Mouse (Mus musculus): ENCODE data around the gene Vti1a.

Vti1a gene

DNA sequence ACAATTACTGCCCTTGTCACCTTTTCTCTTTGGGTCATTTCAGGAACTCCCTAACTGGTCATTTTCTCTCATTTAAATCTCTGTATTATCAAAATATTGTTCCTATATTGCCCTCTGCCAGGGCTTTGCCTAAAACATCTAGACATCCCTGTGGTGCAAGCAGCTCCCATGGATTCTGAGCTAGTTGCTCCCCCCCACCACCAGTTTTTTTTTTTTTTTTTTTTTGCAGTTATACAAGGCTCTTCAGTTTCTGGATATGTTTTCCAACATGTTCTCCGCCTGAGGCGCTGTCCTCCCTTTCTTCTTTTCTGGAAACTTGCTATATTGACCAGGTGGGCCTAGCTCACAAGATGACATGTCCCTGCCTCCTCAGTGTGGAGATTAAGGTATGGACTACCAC lies 2.4 kb upstream of the Vti1a start:
- DNase-seq (ENCODE audit: low spot score in 2 of 2), result no peak

DNA sequence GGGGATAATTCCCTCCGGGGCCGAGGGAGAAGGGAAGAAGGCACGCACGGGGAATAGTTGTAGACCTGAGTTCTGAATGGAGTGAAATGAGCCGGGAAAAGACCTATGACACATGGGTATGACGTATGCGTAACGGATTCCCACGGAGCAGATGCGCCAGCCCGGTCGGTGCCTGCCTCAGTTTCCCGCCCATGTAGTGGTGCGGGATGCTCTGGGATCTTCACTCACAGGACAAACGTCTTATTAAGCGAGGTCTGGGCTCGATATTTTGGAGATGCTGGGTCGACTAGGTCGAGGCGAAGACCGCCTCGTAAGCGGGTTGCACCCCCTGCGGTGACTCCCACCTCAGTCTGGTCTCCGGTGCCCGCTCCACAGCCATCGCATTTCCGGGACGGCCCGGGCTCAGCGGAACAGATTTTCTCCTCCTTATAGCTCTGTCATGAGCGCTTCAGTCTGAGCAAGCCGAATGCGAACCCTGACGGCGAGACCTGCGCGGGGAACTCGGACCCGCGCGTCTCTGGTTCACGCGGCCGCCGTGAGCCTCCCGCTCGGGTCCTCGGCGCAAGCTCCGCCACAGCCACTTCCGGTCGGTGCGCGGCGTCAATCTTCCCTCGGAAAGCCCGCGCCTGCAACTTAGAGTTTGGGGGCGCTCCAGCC lies 515 bp upstream of the Vti1a start, which contains the start of gene Zdhhc6:
Gene Zdhhc6 (minus strand): TSS at position 581 of the 657 bp plus-strand sequence.
- DNase-seq (ENCODE audit: low spot score in 2 of 2), result peak; percentile 64 to 73

GRCm38 (mm10) chr19:55316901-55317300 lies 806 bp downstream of the Vti1a start:
- DNase-seq (ENCODE audit: low spot score in 2 of 2), result no peak

GRCm38 (mm10) chr19:55319036-55319435 lies 2.9 kb downstream of the Vti1a start:
- no peak for DNase-seq (ENCODE audit: low spot score in 2 of 2)

- no peak for DNase-seq (ENCODE audit: low spot score in 2 of 2)
These were observed 3.4 kb downstream of the Vti1a start for GRCm38 (mm10) chr19:55319521-55319920.

DNA sequence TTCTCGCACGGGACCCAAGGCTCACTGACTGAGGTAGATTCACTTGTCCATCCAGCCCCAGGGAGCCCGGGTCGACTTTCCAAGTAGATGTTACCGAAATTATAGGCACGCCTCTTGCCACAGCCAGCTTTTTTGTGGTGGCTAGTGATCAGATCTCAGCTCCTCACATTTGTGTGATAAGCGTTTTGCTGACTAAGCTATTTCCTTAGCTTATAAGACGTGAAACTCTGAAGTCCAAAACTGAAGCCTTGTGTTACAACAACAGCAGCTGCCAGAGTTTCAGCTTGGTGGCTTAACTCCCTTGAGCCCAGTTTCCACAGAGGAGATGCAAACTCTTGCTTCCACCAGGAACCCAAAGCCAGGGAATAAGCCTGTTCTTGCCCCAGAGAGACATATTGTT lies 6.5 kb downstream of the Vti1a start:
- no peak for DNase-seq (ENCODE audit: low spot score in 2 of 2)

DNA sequence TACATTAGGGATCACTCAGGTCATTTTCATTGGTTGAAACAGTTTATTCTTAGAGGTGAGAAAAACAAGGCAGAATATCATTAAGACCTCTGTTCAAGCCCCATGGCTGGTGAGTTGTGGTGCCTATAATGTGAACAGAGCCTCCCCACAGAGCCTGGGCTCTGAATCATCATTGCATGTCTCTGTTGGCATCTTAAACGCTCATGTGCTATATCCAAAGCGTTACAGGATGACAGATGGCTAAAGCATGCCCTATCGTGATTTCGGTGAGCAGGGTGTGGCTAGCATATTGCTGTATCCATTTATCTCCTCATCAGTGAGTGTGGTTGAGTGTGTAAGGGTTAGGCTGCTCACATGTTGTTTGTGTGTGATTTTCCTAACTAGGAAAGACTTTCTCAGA lies 11.4 kb downstream of the Vti1a start:
- no peak for DNase-seq (ENCODE audit: low spot score in 2 of 2)

DNA sequence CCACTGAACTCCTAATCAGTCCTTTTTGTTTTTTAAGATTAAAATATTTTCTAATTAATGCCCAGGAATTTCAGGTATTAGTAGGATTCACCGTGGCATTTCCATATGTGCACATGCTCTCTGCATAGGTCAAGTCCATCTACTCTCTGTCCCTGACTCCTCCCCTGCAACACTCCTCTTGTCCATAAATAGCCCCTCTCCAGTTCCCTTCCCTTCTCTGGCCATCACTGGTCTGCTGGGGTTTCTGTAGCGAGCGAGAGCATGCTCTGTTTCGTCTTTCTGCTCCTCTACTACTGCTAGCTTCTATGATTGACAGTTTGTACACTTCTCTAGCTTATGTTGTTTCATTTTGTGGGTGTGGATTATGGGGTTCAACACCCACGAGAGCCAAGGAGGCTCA lies 15.7 kb downstream of the Vti1a start:
- DNase-seq (ENCODE audit: low spot score in 2 of 2), result no peak

- peak; percentile 44 to 55 for DNase-seq (ENCODE audit: low spot score in 2 of 2)
These were observed 16.7 kb downstream of the Vti1a start for GRCm38 (mm10) chr19:55332641-55333268.

- DNase-seq (ENCODE audit: low spot score in 2 of 2), result no peak
These were observed 19.8 kb downstream of the Vti1a start for GRCm38 (mm10) chr19:55335881-55336280.

- no peak for DNase-seq (ENCODE audit: low spot score in 2 of 2)
These were observed 20.3 kb downstream of the Vti1a start for GRCm38 (mm10) chr19:55336441-55336840.

DNA sequence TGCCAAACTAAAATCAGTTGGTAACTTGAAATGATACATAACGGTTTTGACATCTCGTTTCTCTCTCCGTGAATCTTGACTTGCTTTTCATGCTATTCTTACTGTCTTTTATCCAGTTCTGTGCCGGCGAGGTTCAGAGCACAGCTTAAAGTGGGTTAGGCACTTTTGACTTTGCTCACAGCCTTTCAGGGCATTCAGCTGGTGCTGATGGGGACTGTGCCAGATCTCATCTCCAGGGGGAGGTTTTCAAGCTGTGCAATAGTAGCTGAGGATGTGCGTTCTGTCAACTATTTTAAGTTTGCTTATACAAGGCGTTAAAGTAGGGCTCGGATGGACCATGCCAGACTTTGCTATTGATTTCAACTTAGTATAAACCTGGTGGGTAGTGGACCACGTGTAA lies 21.0 kb downstream of the Vti1a start:
- DNase-seq (ENCODE audit: low spot score in 2 of 2), result no peak

DNA sequence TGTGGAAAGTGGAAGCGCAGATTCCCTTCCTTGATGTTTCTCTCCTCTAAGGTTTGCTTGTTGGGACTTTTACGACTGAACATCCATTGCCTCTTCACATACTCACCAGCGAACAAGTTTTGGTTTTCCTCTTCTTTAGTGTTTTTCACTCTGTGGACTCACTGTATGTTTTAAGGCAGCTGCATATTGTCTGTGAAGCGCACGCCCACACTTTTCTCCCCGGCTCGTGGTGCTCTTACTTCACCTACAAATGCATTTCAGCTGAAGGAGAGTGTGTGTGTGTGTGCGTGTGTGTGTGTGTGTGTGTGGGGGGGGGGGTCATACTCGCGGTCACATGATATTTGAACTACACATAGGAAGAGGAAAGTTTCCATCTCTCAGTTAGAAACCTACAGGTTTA lies 21.6 kb downstream of the Vti1a start:
- DNase-seq (ENCODE audit: low spot score in 2 of 2), result no peak

GRCm38 (mm10) chr19:55340521-55340920 lies 24.4 kb downstream of the Vti1a start:
- no peak for DNase-seq (ENCODE audit: low spot score in 2 of 2)

DNA sequence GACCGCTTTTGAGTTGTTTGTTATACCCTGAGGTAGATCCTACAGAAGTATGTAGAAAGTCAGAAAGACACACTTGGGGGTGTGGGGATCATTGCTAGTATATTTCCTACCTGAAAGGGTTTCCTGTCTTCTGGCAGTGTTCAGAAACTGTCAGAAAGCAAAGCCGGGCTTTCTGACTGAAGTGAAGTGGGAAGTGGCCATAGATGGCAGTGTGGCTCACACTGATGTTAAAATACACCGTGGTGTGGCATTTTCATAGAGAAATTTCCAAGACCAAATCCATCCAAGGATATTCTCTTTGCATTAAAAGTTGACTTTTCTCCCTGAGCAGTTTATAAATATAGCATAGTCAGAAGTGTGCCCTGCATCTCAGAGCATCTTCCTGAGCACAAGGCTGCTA lies 25.3 kb downstream of the Vti1a start:
- DNase-seq (ENCODE audit: low spot score in 2 of 2), result no peak

- DNase-seq (ENCODE audit: low spot score in 2 of 2), result no peak
These were observed 26.3 kb downstream of the Vti1a start for GRCm38 (mm10) chr19:55342423-55342822.

GRCm38 (mm10) chr19:55343274-55343673 lies 27.2 kb downstream of the Vti1a start:
- DNase-seq (ENCODE audit: low spot score in 2 of 2), result no peak

GRCm38 (mm10) chr19:55348187-55348586 lies 32.1 kb downstream of the Vti1a start:
- DNase-seq (ENCODE audit: low spot score in 2 of 2), result no peak

DNA sequence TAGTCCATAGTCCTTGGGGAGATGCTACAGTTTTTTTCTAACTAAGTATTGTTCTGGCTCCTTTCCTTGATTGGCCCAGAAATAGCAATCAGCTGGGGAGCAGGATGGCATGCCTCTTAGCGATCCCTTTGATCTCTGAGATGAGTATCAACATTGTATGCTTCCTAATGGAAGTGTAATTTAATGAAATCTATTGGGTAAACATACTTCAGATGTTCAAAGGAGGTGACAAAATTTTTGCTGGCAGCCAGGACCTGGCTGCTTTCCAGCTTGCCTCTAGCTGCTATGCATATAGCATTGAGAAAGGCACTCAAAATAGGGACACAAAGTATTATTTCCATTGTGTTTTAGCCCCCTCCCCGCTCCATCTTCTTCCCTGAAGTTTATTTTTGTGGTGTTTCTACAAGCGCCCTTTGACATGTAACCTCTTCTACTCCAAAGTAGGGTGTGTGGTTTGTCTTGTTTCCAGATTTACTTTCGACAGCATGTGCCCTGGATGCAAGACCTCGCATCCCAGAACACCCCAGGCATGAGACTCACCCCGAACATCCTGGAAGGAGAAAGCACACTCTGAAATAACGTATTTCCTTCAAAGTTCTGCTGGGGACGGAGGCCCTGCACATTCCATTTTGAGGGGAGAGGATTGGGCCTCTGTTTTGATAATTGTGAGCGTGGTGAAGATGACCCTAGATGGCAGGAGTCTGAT lies 34.7 kb downstream of the Vti1a start:
- no peak for DNase-seq (ENCODE audit: low spot score in 2 of 2)

DNA sequence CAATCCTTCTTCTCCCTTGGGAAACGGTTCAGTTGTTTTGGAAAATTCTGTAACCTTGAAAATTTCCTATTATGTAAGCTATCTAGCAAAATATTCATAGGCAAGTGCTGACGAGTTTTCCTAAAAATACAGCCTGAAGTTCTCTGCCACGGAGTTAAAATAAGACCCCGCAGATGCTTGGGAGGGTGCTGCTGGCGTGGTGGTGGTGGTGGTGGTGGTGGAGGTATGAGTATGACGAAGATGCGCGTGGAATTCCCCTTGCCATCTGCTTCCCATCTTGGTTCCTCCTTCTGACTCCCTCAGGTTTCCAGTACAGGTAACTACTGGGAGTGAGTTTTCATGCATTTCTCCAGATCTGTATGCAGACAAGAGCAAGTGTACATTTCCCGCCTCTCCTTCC lies 46.5 kb downstream of the Vti1a start:
- no peak for DNase-seq (ENCODE audit: low spot score in 2 of 2)

GRCm38 (mm10) chr19:55369691-55370090 lies 53.6 kb downstream of the Vti1a start:
- DNase-seq (ENCODE audit: low spot score in 2 of 2), result no peak

DNA sequence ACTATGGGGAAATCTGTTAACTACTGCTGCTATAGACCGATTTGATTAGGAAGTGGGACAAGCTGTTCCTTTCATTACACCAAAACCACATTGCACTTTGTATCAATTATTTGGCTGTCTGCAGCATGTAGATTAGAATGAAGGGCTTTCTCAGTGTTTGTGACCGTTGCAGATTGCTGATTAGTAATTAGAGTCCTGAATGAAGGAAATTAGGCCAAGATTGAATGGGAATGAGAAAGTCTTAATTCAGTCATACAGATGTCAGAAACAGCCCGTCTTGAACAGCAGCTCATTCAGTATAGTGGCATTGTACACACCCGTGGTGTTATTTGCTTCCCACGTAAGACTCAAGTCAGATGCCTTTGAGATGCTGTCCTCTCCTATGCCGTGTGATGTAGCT lies 60.2 kb downstream of the Vti1a start:
- no peak for DNase-seq (ENCODE audit: low spot score in 2 of 2)

DNA sequence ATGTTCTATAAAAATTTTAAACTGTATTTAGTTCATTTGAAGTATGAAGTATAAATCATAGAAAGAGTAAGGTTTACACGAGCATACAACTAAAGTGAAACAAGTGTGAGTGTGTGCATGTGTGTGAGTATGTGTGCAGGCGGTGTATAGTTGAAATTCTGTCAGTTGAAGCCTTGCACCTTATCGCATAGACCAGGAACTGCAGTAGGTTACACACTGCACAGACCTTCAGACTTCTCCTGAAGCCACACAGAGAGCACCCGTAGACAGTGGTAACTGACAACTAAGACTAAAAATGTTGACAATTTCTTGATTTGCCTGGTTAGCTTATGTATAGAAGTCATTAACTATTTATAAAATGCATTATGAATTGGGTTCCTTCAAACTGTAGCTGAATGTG lies 61.4 kb downstream of the Vti1a start:
- DNase-seq (ENCODE audit: low spot score in 2 of 2), result no peak
